Mouse (Mus musculus): ENCODE data around the gene Ripply2.

Gene Ripply2

GRCm38 (mm10) chr9:87025764-87026163 is 10.4 kb downstream of the Ripply2 start:
- DNase-seq (ENCODE audit: low spot score), result no peak

- DNase-seq (ENCODE audit: low spot score), result peak; percentile 77
Measured at GRCm38 (mm10) chr9:87027423-87028084, 12.2 kb downstream of the Ripply2 start.

GRCm38 (mm10) chr9:87032196-87032595 is 16.9 kb downstream of the Ripply2 start:
- no peak for DNase-seq (ENCODE audit: low spot score)

GRCm38 (mm10) chr9:87034831-87035580 is 19.7 kb downstream of the Ripply2 start:
- DNase-seq (ENCODE audit: low spot score), result no peak

GRCm38 (mm10) chr9:87049425-87049824 is 34.1 kb downstream of the Ripply2 start:
- DNase-seq (ENCODE audit: low spot score), result peak; percentile 20

GRCm38 (mm10) chr9:87055547-87056235 is 40.4 kb downstream of the Ripply2 start:
- no peak for DNase-seq (ENCODE audit: low spot score)

GRCm38 (mm10) chr9:87062337-87062736 is 47.0 kb downstream of the Ripply2 start:
- no peak for DNase-seq (ENCODE audit: low spot score)

GRCm38 (mm10) chr9:87068160-87068559 is 52.8 kb downstream of the Ripply2 start:
- DNase-seq (ENCODE audit: low spot score), result no peak

Measured in layer of hippocampus, adult 11-12 months (tissue).